Mouse (Mus musculus) heart, postnatal 4 days (tissue): ENCODE measurements at regions not wholly inside any gene's neighbourhood (a gene's known extent, or its start where the extent isn't known, plus 50 kb on each side); places are given as distances from the start of the nearest gene placed in this dataset.
A peak's percentile ranks its signal among the peaks of the same experiment; 100 is the strongest.

ENCODE experiments used
- DNase-seq: peaks from one replicate; pipeline ENCODE4 v3.0.0; 2021

DNA sequence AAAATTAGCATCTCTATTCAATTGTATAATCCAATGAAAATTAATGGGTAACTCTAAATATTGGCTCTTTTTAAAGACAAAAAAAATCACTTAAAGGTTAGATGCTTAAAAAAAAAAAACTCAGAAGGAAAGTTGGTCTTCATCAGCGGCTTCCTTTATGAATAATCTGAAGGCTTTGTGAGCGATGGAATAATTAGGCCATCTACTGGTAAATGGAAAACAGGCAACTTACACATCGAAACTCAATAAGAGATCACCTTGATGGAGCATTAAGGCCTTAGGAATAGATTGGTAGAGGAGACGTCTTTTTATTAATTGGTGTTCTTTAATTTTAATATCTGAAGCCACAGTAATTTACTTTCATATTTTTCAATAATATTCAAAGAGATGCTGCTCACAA lies 218.6 kb upstream of the Tacr3 start:
- no peak for DNase-seq

DNA sequence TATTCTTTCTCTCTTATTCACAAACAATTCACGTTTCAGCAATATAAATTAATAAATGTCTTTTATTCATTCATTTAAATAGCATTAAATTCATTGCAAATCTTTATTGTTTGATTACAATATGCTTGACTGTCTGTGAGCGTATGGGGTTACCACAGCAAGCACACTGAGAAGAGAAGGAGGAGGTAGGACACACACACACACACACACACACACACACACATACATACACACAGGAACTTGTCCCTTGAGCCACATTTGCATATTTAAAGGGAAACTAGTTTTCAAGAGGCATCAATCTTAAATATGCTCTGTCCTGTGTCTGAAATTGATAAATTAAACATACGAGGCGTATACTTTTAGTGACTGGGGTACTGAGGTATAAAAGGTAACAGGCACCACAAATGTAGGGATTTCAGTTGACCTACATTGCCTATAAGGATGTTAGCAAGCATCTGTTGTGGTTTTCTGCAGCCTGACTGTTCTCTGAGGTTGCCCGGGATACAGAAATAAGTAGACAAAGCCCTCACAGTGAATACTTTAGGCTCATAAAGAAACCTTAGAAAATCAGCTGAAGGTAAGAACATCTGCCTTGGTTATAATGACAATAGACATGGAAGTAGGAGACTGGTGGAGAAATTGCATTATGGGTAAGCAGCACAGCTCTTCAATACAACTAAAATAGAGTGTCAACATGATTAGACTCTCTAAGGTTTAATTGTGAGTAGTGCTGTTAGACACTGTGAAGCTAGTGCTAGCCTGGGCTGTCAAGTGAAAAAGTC lies 217.1 kb upstream of the Tacr3 start:
- no peak for DNase-seq

DNA sequence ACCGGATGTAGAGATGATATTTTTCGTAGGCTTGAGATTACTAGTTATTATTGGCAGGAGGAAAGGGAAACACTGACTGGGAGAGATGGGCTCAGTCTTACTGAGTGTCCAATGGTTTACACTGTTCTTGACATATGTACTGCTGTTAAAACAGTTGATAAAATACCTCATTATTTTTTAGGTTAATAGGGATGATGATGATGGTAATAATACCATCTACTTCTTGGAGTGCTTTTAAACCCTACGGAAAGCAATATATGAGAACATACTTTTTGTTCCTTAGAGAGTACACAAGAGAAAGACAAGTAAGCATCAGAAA lies 216.6 kb upstream of the Tacr3 start:
- DNase-seq, result no peak

DNA sequence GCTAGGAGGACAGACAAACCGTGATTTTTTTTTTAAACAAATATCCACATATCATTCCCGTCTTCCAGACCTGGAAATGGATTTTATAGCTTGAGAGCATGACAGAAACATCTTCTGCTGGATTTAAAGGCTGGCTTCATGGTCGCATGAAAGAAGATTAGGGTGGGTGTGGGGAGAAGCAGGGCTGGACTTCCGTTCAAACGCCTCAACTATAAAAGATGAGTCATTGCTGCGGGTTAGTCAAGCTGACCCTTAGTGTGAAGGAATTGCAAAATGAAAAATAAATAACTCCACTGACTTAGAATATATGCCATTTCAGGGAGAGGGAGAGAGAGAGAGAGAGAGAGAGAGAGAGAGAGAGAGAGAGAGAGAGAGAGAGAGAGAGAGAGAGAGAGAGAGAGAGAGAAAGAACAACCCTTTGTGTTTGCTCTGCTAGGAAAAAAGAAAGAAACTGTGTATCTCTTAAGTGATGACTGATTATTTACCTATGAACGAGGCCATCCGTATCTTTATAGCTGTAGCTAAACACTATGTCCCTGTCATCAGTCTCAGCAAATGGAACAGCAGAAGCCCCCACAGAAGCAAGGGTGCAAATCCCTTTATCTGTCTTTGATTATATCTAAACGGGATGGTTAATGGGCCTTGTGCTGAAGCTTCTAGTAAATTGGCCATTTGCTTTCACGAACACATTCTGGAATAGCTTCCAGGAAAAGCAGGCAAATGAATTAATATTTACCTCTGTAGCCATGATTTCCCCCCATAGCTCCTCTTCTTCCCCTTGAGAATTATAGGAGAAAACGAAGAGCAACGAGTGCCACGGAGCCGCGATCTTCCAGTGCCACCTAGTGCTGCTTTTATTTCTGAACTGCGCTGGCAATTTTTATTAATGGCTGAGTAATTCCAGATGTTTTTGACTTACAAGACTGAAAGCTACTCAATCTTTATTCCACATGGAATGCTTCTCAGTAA lies 199.4 kb upstream of the Tacr3 start:
- DNase-seq, result peak; percentile 47

DNA sequence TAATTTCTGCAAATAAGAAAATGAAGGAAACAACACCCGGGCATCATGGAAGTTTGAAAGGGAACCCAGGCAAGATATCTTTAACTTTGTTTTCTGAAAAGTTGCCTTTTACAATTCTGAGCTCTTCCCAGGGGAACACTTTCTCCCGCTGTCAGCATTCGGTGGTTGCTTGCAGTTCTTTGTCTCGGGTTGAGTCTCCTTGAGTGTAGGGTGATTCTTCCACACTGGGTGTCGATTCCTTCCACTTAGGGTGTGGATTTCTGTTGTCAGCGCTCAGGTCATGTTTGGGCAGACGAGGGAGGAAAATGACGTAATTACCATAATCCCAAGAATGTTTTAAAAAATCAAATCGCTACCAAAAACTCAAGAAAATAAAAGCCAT lies 198.7 kb upstream of the Tacr3 start:
- DNase-seq, result peak; percentile 5

DNA sequence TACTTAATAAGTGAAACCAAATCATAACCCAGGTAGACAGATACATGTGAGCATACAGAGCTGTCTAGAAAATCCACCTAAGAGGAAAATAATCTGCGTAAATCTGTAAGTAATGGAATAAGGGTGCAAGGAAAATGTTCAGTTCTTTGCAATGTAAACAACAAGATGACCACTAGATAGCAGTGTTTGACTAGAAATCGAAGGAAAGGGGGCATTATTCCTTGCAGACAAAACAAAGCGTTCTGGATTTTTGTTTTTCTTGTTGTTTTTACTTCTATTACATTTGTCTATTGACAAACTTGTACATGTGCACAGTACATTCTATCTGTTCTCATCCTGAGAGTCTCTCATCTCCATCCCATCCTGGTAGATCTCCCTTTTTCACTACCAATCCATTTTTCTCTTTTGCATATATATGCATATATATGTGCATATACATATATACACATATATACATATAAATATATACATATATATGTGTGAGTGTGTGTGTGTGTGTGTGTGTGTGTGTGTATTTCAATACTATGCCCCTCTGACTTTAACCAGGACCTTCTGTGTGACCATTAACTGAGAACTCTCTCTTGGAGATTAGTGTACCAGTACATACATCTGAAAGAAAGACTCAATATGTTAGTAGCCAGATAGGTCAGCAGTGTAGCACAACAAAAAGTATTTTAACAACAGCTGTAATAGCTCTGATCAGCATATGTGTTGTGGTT lies 179.9 kb upstream of the Tacr3 start:
- DNase-seq, result no peak

DNA sequence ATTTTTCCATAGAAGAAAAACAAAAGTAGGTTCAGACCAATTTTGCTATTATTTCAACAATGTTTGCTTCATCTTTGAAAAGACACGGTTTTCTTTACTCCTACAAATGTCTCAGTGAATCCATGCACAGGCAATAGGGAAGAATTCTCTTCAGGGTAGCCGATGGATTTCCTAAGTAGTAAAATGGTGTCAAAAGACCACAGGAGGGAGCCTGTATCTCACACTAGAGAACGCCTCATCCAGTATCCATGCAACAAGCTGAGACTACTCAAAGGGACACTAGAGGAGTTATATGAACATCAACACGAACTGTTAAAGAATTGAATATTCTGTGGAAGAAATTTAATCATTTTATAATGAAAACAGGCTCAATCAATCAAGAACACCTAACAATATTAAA lies 174.8 kb upstream of the Tacr3 start:
- no peak for DNase-seq

DNA sequence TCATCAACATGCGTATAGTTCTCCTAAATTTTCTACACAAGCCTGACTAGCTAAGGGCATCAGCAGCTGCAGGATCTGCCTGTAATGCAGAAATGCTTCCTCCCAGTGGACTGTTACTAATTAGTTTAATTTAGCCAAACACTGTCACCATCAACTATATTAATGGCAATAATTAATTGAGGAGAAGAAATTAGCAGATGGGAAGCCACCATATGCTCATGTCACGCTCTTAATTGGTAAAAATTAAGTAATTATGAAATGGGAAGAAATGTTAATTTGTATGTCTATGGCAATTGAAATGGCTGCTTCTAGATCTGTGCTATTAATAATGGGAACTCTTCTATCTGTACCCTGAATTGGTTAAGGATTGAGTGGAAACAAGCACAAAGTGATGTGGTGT lies 133.9 kb upstream of the Tacr3 start:
- no peak for DNase-seq

DNA sequence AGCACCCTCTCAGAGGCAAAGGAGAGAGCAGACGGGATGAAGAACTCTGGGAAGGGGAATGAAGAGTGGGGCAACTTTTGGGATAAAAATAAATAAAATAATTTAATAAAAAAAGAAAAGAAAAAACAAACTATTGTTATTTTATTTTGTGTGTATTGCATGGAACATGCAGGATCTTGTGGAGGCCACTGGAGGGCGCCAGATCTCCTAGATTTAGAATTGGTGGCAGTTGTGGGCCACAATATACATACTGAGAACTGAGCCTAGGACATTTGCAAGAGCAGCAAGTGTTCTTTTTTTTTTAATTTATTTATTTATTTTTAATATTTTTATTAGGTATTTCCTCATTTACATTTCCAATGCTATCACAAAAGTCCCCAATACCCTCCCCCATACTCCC lies 110.2 kb upstream of the Tacr3 start:
- DNase-seq, result no peak

DNA sequence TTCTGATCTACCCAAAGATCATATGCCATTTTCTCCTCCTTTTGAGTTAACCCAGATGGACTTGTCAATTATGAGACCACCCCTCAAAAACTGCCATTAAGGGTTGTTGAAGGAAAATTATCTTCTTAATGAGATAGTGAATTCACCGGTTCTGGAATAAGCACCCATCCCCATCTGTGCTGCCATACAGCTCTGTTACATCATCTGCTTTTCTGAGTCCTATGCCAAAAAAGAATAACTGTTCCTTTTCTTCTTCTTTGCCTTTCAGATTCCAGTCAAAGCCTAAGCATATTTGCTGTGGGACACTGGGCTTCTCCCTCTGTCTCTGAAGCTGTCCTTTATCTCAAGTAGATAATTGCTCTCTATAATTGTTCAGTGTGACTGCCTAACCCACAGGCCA lies 93.1 kb upstream of the Tacr3 start:
- DNase-seq, result no peak

DNA sequence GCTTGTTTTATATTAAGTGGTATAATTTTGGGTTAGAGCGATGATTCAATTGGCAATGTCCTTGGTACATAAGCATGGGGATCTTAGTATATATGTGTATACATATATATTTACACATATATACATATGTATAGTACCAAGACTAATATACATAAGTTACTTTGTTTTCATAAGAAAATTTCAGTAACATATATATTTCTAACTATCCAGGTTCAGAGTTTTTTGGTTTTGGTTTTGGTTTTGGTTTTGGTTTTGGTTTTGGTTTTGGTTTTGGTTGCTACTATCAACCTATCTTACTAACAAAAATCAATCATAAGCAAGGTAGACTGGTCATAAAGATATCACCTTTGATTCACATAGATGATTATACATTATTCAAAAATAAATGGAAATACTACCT lies 67.7 kb upstream of the Tacr3 start:
- no peak for DNase-seq

DNA sequence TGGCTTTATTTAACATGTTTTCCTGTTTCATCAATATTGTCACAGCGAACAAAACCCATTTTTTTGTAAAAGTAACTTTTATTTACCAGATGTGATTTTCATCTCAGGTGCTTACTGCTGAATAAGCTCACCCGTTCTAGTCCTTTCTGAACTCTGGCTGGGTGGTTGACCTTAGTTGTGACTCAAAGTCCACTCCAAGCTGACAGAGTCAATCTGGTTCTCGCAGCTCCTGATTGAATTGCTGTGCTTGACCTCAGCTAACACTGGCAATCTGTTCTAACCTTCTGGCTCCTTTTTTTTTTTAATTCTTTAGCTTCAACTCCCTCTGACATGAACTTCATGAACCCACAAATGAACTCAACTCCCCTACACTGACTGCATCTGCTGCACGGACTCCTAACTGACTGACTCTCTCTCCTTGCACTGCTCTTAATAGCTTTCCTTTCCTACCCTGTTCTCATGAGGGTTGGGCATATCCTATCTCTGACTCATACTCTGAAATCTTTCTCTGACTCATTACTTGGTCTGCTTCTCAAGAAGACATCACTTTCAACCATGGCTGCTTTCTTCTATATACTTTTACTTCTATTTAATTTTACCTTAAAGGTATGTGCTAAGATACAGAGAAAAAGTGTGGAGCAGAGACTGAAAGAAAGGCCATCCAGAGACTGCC lies 65.4 kb upstream of the Tacr3 start:
- DNase-seq, result no peak
